Mouse (Mus musculus) thymus, adult 18-20 months (tissue): ENCODE results near the gene Per2.
"Not testable (repeated sequence)": the region's sequence is repeated elsewhere in the genome, so short reads cannot be mapped to it uniquely, and the experiment has no call there.

Experiments
- DNase-seq, 2 experiments: peaks; one replicate each; pipeline ENCODE4 v3.0.0; 2022; ENCODE audit warnings: mixed read lengths in 2 of 2

Gene Per2

GRCm38 (mm10) chr1:91459059-91459809, at the start of gene Per2:
Per2 (minus strand) TSS chr1:91459324.
- peak; percentile 98 to 99 for DNase-seq

- DNase-seq, result no peak
Observed at GRCm38 (mm10) chr1:91504615-91505014, 45.5 kb upstream of the Per2 start.

- no peak for DNase-seq
Observed at GRCm38 (mm10) chr1:91498579-91498978, 39.5 kb upstream of the Per2 start.

- DNase-seq, result no peak
Observed at GRCm38 (mm10) chr1:91495321-91495720, 36.2 kb upstream of the Per2 start.

GRCm38 (mm10) chr1:91494457-91495140, 35.5 kb upstream of the Per2 start, which contains the start of gene Traf3ip1:
Traf3ip1 (plus strand) TSS chr1:91494647.
- peak; percentile 87 to 89 for DNase-seq

- DNase-seq, result no peak
Observed at GRCm38 (mm10) chr1:91493938-91494337, 34.8 kb upstream of the Per2 start.

- no peak for DNase-seq
Observed at GRCm38 (mm10) chr1:91492740-91493139, 33.6 kb upstream of the Per2 start.

GRCm38 (mm10) chr1:91490322-91490721, 31.2 kb upstream of the Per2 start:
- DNase-seq, result no peak

GRCm38 (mm10) chr1:91486165-91486564, 27.0 kb upstream of the Per2 start:
- DNase-seq, result no peak

GRCm38 (mm10) chr1:91485422-91485821, 26.3 kb upstream of the Per2 start:
- DNase-seq, result no peak

GRCm38 (mm10) chr1:91484011-91484346, 24.9 kb upstream of the Per2 start:
- no peak for DNase-seq

GRCm38 (mm10) chr1:91483304-91484010, 24.3 kb upstream of the Per2 start:
- peak; percentile 37 to 46 for DNase-seq

GRCm38 (mm10) chr1:91482616-91483211, 23.6 kb upstream of the Per2 start:
- DNase-seq, result no peak

GRCm38 (mm10) chr1:91478958-91479357, 19.8 kb upstream of the Per2 start:
- DNase-seq, result no peak

GRCm38 (mm10) chr1:91478145-91478544, 19.0 kb upstream of the Per2 start:
- DNase-seq, result not testable (repeated sequence)

- no peak for DNase-seq
Observed at GRCm38 (mm10) chr1:91469888-91470419, 10.8 kb upstream of the Per2 start.

- no peak for DNase-seq
Observed at GRCm38 (mm10) chr1:91466186-91466585, 7.1 kb upstream of the Per2 start.

- DNase-seq, result no peak
Observed at GRCm38 (mm10) chr1:91465244-91465643, 6.1 kb upstream of the Per2 start.

GRCm38 (mm10) chr1:91464436-91464835, 5.3 kb upstream of the Per2 start:
- no peak for DNase-seq

GRCm38 (mm10) chr1:91463336-91463995, 4.3 kb upstream of the Per2 start:
- no peak for DNase-seq

GRCm38 (mm10) chr1:91460564-91460963, 1.4 kb upstream of the Per2 start:
- no peak for DNase-seq

GRCm38 (mm10) chr1:91460069-91460468, 945 bp upstream of the Per2 start:
- DNase-seq, result no peak
